Mouse (Mus musculus): ENCODE measurements around the gene Ackr4.

GRCm38 (mm10) chr9:104039742-104040141 lies 87.0 kb downstream of the Ackr4 start:
- no peak for TF ChIP-seq CTCF (IDR thresholded peaks at IDR 0.05; ENCODE audit: borderline replicate concordance, control insufficient read depth, extremely low read depth, insufficient read depth, low read length, poor library complexity)
- no peak for TF ChIP-seq POLR2A (IDR thresholded peaks at IDR 0.05; ENCODE audit: control insufficient read depth, extremely low read depth, insufficient read depth, low read length, poor library complexity)
